Comparison of ENCODE assay signal across 11 mouse cellular contexts in the genomic region with DNA sequence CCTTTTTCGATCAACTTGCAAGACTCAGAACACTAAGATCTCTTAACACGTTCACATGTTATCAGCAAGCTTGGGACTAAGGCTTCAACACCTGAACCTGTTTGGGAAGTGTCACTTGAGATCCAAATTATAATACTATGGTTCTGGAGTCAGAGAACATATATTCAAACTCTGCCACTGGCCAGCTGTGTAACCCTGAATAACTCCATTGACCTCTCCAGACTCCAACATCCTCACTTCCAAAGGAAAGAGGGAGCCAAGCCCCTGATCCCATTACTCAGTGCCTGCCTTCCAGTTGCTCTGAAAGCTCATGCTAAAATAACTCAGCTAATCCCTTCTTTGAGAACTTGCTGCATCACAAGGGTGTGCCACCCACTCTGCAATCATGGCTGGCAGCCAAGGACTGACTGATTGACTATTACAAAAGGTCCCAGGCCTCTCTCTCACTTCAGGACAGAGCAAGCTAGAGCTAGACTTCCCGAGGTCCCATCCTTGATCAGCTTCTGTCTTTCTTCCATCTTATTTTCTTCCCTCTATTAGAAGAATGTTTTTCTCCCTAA. TPM values are rescaled to one million over a fixed set of nuclear protein-coding genes. Genes with fewer than 3 reads are reported as not detected.
DNase-seq lines count a peak whose midpoint lies in the region; ATAC-seq and TF ChIP-seq lines count a peak whose summit lies in the region.
"Had no signal": no experiment of that assay in that cellular context is flagged by ENCODE, and none has a peak within 500 bp of the region (broad histone marks: within the 10 kb centered on the region; RNA-seq: fewer than 3 reads in every experiment).

No protein-coding gene starts in this region.

- no peak for TF ChIP-seq CTCF in kidney, postnatal 0 days (IDR thresholded peaks at IDR 0.05; ENCODE audit: low read depth)

- peak; percentile 44 for DNase-seq in kidney, postnatal 0 days (ENCODE audit: low spot score)
- no peak for DNase-seq in kidney, adult 8-10 months
- DNase-seq in ZHBTc4 (ENCODE audit: low read depth, low spot score), result peak; percentile 13
- peak; percentile 18 for DNase-seq in embryo, embryonic 11 days
- DNase-seq in lung, postnatal 10 days, result peak; percentile 28
- DNase-seq in thymus, postnatal 0 days (ENCODE audit: low spot score), result no peak
- no peak for DNase-seq in liver

- H3K4me2 ChIP-seq in kidney, postnatal 0 days (ENCODE audit: low read length), result no peak overlapping the region
- H3K4me2 ChIP-seq in intestine, embryonic 16.5 days (ENCODE audit: low read depth, low read length), result no peak overlapping the region
- H3K4me2 ChIP-seq: limb, embryonic 12.5 days; neural tube, embryonic 12.5 days had no signal

- no peaks in the 10 kb centered on the region for H3K27me3 ChIP-seq in kidney, postnatal 0 days (ENCODE audit: insufficient read depth, low read length)
- no peaks in the 10 kb centered on the region for H3K27me3 ChIP-seq in intestine, embryonic 16.5 days (replicated peaks; ENCODE audit: control insufficient read depth, insufficient read depth, low read length)
- H3K27me3 ChIP-seq: limb, embryonic 12.5 days; neural tube, embryonic 12.5 days had no signal

- H3K4me3 ChIP-seq in kidney, postnatal 0 days (replicated peaks; ENCODE audit: low read depth, low read length), result no peak overlapping the region
- H3K4me3 ChIP-seq in intestine, embryonic 16.5 days (ENCODE audit: low read length), result no peak overlapping the region
- H3K4me3 ChIP-seq: limb, embryonic 12.5 days; neural tube, embryonic 12.5 days had no signal

- no peaks in the 10 kb centered on the region for H3K4me1 ChIP-seq in kidney, postnatal 0 days (replicated peaks; ENCODE audit: insufficient read depth, low read length)
- no peaks in the 10 kb centered on the region for H3K4me1 ChIP-seq in intestine, embryonic 16.5 days (ENCODE audit: control insufficient read depth, insufficient read depth, low read length)
- H3K4me1 ChIP-seq: neural tube, embryonic 12.5 days had no signal

- H3K27ac ChIP-seq in kidney, postnatal 0 days, result no peak overlapping the region
- H3K27ac ChIP-seq in intestine, embryonic 16.5 days (ENCODE audit: low read length), result no peak overlapping the region
- H3K27ac ChIP-seq: limb, embryonic 12.5 days; neural tube, embryonic 12.5 days had no signal

- H3K36me3 ChIP-seq in kidney, postnatal 0 days (ENCODE audit: insufficient read depth, low read length), result no peaks in the 10 kb centered on the region
- no peaks in the 10 kb centered on the region for H3K36me3 ChIP-seq in intestine, embryonic 16.5 days (ENCODE audit: control insufficient read depth, insufficient read depth, low read length)
- H3K36me3 ChIP-seq: limb, embryonic 12.5 days; neural tube, embryonic 12.5 days had no signal

- no peaks in the 10 kb centered on the region for H3K9me3 ChIP-seq in kidney, postnatal 0 days (replicated peaks; ENCODE audit: low read length)
- H3K9me3 ChIP-seq in intestine, embryonic 16.5 days (ENCODE audit: control insufficient read depth, low read length), result no peaks in the 10 kb centered on the region
- H3K9me3 ChIP-seq: limb, embryonic 12.5 days; neural tube, embryonic 12.5 days had no signal

- no peak overlapping the region for H3K9ac ChIP-seq in kidney, postnatal 0 days (ENCODE audit: low read depth, low read length)
- H3K9ac ChIP-seq in intestine, embryonic 16.5 days (ENCODE audit: low read depth, low read length), result no peak overlapping the region
- H3K9ac ChIP-seq: limb, embryonic 12.5 days; neural tube, embryonic 12.5 days had no signal

- ATAC-seq in kidney, postnatal 0 days (replicated peaks; ENCODE audit: low FRiP score, low read depth), result no peak
- no peak for ATAC-seq in intestine, embryonic 16.5 days
- ATAC-seq: hindbrain, embryonic 16.5 days had no signal

- 53% methylated on average over 3 of the region's 3 CpGs for WGBS in kidney, postnatal 0 days
- WGBS in intestine, embryonic 16.5 days, result 77% methylated on average over 3 of the region's 3 CpGs

RNA-seq across cellular contexts. Expression of gene 9330182O14Rik, which starts 58.8 kb away (rescaled TPM):
- polyA plus RNA-seq in kidney, postnatal 0 days (2015; fragmentation: Nextera tagmentation; extraction: Ambion mirVana), result not detected in 2 replicates
- not detected in 2 replicates for polyA plus RNA-seq in intestine, embryonic 16.5 days (2015; fragmentation: Nextera tagmentation; extraction: Ambion mirVana)
- polyA plus RNA-seq in thymus, postnatal 0 days (2015; fragmentation: Nextera tagmentation; extraction: Ambion mirVana), result 0.73 TPM in 1 of 2 replicates, not detected in the other
- polyA plus RNA-seq: hindbrain, embryonic 16.5 days; limb, embryonic 12.5 days; neural tube, embryonic 12.5 days had no signal

Comparison
In these comparisons a context has a peak if more than half of its experiments do, and no peak if none do; other contexts are left out.
1. DNase-seq: peak in kidney, postnatal 0 days (single experiment), ZHBTc4 (single experiment), embryo, embryonic 11 days (single experiment) and lung, postnatal 10 days (single experiment); none in kidney, adult 8-10 months (0 of 2), thymus, postnatal 0 days (single experiment) and liver (single experiment).